Mouse (Mus musculus) spleen, adult 2 months (tissue): Measurements from ENCODE around the gene Hspb1.

Experiments used
- CTCF ChIP-seq: fragments of 200-500 bp; IDR thresholded peaks from 2 replicates; pipeline ENCODE4 v1.5.1; 2011; ENCODE audit warnings: mild to moderate bottlenecking, inconsistent platforms; ENCODE audit not compliant: insufficient read depth, insufficient read length, insufficient replicate concordance; ENCODE audit errors: extremely low read depth
- POLR2A ChIP-seq: fragments of 200-500 bp; IDR thresholded peaks from 2 replicates; pipeline ENCODE4 v1.6.1; 2011; ENCODE audit warnings: low read depth, low read length, inconsistent platforms

- TF ChIP-seq CTCF, result no peak
- no peak for TF ChIP-seq POLR2A
Observed at GRCm38 (mm10) chr5:135851024-135851423, 36.7 kb upstream of the Hspb1 start.
